Mouse (Mus musculus): ENCODE measurements at regions not wholly inside any gene's neighbourhood (a gene's known extent, or its start where the extent isn't known, plus 50 kb on each side); places are given as distances from the start of the nearest gene placed in this dataset.
"Not testable (repeated sequence)": the region's sequence is repeated elsewhere in the genome, so short reads cannot be mapped to it uniquely, and the experiment has no call there.

- DNase-seq (ENCODE audit: low read depth, low spot score) = no peak
Measured at GRCm38 (mm10) chr8:78068087-78068910, 144.8 kb upstream of the Ttc29 start.

- no peak for DNase-seq (ENCODE audit: low read depth, low spot score)
Measured at GRCm38 (mm10) chr8:78073821-78074220, 139.3 kb upstream of the Ttc29 start.

GRCm38 (mm10) chr8:78077122-78077521 is 136.0 kb upstream of the Ttc29 start:
- no peak for DNase-seq (ENCODE audit: low read depth, low spot score)

GRCm38 (mm10) chr8:78081395-78081794 is 131.7 kb upstream of the Ttc29 start:
- DNase-seq (ENCODE audit: low read depth, low spot score) = not testable (repeated sequence)

- DNase-seq (ENCODE audit: low read depth, low spot score) = no peak
Measured at GRCm38 (mm10) chr8:78083012-78083411, 130.1 kb upstream of the Ttc29 start.

- DNase-seq (ENCODE audit: low read depth, low spot score) = no peak
Measured at GRCm38 (mm10) chr8:78086361-78086760, 126.7 kb upstream of the Ttc29 start.

GRCm38 (mm10) chr8:78090382-78091122 is 122.5 kb upstream of the Ttc29 start:
- no peak for DNase-seq (ENCODE audit: low read depth, low spot score)

GRCm38 (mm10) chr8:78096383-78096782 is 116.7 kb upstream of the Ttc29 start:
- no peak for DNase-seq (ENCODE audit: low read depth, low spot score)

- no peak for DNase-seq (ENCODE audit: low read depth, low spot score)
Measured at GRCm38 (mm10) chr8:78098191-78098745, 114.8 kb upstream of the Ttc29 start.

- no peak for DNase-seq (ENCODE audit: low read depth, low spot score)
Measured at GRCm38 (mm10) chr8:78099091-78099490, 114.0 kb upstream of the Ttc29 start.

- DNase-seq (ENCODE audit: low read depth, low spot score) = no peak
Measured at GRCm38 (mm10) chr8:78107339-78107738, 105.8 kb upstream of the Ttc29 start.

- no peak for DNase-seq (ENCODE audit: low read depth, low spot score)
Measured at GRCm38 (mm10) chr8:78110003-78110649, 103.0 kb upstream of the Ttc29 start.

GRCm38 (mm10) chr8:78113105-78113504 is 100.0 kb upstream of the Ttc29 start:
- no peak for DNase-seq (ENCODE audit: low read depth, low spot score)

GRCm38 (mm10) chr8:78114512-78114911 is 98.6 kb upstream of the Ttc29 start:
- DNase-seq (ENCODE audit: low read depth, low spot score) = no peak

- no peak for DNase-seq (ENCODE audit: low read depth, low spot score)
Measured at GRCm38 (mm10) chr8:78117191-78117590, 95.9 kb upstream of the Ttc29 start.

- no peak for DNase-seq (ENCODE audit: low read depth, low spot score)
Measured at GRCm38 (mm10) chr8:78118493-78118892, 94.6 kb upstream of the Ttc29 start.

- DNase-seq (ENCODE audit: low read depth, low spot score) = no peak
Measured at GRCm38 (mm10) chr8:78119682-78120081, 93.4 kb upstream of the Ttc29 start.

GRCm38 (mm10) chr8:78124248-78124647 is 88.8 kb upstream of the Ttc29 start:
- no peak for DNase-seq (ENCODE audit: low read depth, low spot score)

GRCm38 (mm10) chr8:78127852-78128251 is 85.2 kb upstream of the Ttc29 start:
- no peak for DNase-seq (ENCODE audit: low read depth, low spot score)

- DNase-seq (ENCODE audit: low read depth, low spot score) = no peak
Measured at GRCm38 (mm10) chr8:78129061-78129460, 84.0 kb upstream of the Ttc29 start.

GRCm38 (mm10) chr8:78139514-78139913 is 73.6 kb upstream of the Ttc29 start:
- DNase-seq (ENCODE audit: low read depth, low spot score) = not testable (repeated sequence)

GRCm38 (mm10) chr8:78147170-78147569 is 65.9 kb upstream of the Ttc29 start:
- DNase-seq (ENCODE audit: low read depth, low spot score) = no peak
